Mouse (Mus musculus) MEL (cell line): Measurements from ENCODE around the gene Mta3. TPM values are rescaled to one million over a fixed set of nuclear protein-coding genes. Genes with fewer than 3 reads are reported as not detected.

Experiments used
- DNase-seq: peaks from one replicate; pipeline ENCODE4 v3.0.0; 2011; ENCODE audit warnings: low read depth, low spot score
- H3K27ac ChIP-seq: 2 replicates; pipeline ENCODE4 v1.5.1; 2012; ENCODE audit warnings: low read depth, mild to moderate bottlenecking, control low read depth, low read length, moderate library complexity; ENCODE audit not compliant: control insufficient read depth
- H3K27me3 ChIP-seq, 2 experiments: fragments of 150-350 bp in 1 of 2; sonication (generic) in 1 of 2; 2 replicates each; pipeline ENCODE4 v1.6.1; 2012; ENCODE audit warnings: low read length in 2 of 2, mild to moderate bottlenecking in 2 of 2, improper control_type of control experiment in 1 of 2, moderate library complexity in 1 of 2; ENCODE audit not compliant: insufficient read depth in 2 of 2, control insufficient read depth in 1 of 2
- H3K36me3 ChIP-seq, 2 experiments: 2 replicates each; pipeline ENCODE4 v1.6.1; 2012 to 2014; ENCODE audit warnings: low read length in 2 of 2, improper control_type of control experiment in 1 of 2, inconsistent platforms in 1 of 2, mild to moderate bottlenecking in 1 of 2; ENCODE audit not compliant: insufficient read depth in 2 of 2, control insufficient read depth in 1 of 2
- H3K4me1 ChIP-seq, 2 experiments: fragments of 150-350 bp in 1 of 2; sonication (generic) in 1 of 2; 2 replicates each; pipeline ENCODE4 v1.6.1; 2012; ENCODE audit warnings: low read length in 2 of 2, improper control_type of control experiment in 1 of 2, mild to moderate bottlenecking in 1 of 2; ENCODE audit not compliant: insufficient read depth in 2 of 2, control insufficient read depth in 1 of 2
- H3K4me3 ChIP-seq, 2 experiments: fragments of 150-350 bp in 1 of 2; sonication (generic) in 1 of 2; 2 replicates each; pipeline ENCODE4 v1.5.1; 2012; ENCODE audit warnings: low read depth in 2 of 2, low read length in 2 of 2, mild to moderate bottlenecking in 2 of 2, moderate library complexity in 2 of 2, control low read depth in 1 of 2, improper control_type of control experiment in 1 of 2; ENCODE audit not compliant: control insufficient read depth in 1 of 2, insufficient read depth in 1 of 2
- H3K79me2 ChIP-seq: 2 replicates; pipeline ENCODE4 v1.6.1; 2012; ENCODE audit warnings: mild to moderate bottlenecking, low read length, moderate library complexity; ENCODE audit not compliant: control insufficient read depth, poor library complexity, insufficient read depth
- H3K9ac ChIP-seq: 2 replicates; pipeline ENCODE4 v1.6.1; 2012; ENCODE audit warnings: low read depth, mild to moderate bottlenecking, control low read depth, low read length, moderate library complexity; ENCODE audit not compliant: control insufficient read depth, poor library complexity, severe bottlenecking
- H3K9me3 ChIP-seq: fragments of 150-350 bp; sonication (generic); replicated peaks from 2 replicates; pipeline ENCODE4 v1.6.1; 2012; ENCODE audit warnings: mild to moderate bottlenecking, low read length, improper control_type of control experiment, moderate library complexity; ENCODE audit not compliant: insufficient read depth
- BHLHE40 ChIP-seq: IDR thresholded peaks from 2 replicates; pipeline ENCODE4 v1.6.1; 2012; ENCODE audit warnings: low read depth, mild to moderate bottlenecking, inconsistent platforms, low read length, improper control_type of control experiment, borderline replicate concordance
- CHD2 ChIP-seq: IDR thresholded peaks from 2 replicates; pipeline ENCODE4 v1.6.1; 2011; ENCODE audit warnings: low read length, improper control_type of control experiment
- ELF1 ChIP-seq: IDR thresholded peaks from 2 replicates; pipeline ENCODE4 v1.6.1; 2014; ENCODE audit warnings: low read depth, mild to moderate bottlenecking, inconsistent platforms, low read length, improper control_type of control experiment, moderate library complexity
- EP300 ChIP-seq, 2 experiments: IDR thresholded peaks; 2 replicates each; pipeline ENCODE4 v1.6.1; 2011; ENCODE audit warnings: improper control_type of control experiment in 2 of 2, low read length in 2 of 2, low read depth in 1 of 2, mild to moderate bottlenecking in 1 of 2
- ETS1 ChIP-seq: IDR thresholded peaks from 2 replicates; pipeline ENCODE4 v1.6.1; 2012; ENCODE audit warnings: low read depth, mild to moderate bottlenecking, inconsistent platforms, low read length, improper control_type of control experiment, moderate library complexity
- GATA1 ChIP-seq: IDR thresholded peaks from 2 replicates; pipeline ENCODE4 v1.6.1; 2011; ENCODE audit warnings: low read depth, low read length, improper control_type of control experiment
- JUND ChIP-seq: IDR thresholded peaks from 2 replicates; pipeline ENCODE4 v1.6.1; 2011; ENCODE audit warnings: low read depth, mild to moderate bottlenecking, improper control_type of control experiment, low read length
- MAX ChIP-seq: IDR thresholded peaks from 2 replicates; pipeline ENCODE4 v1.6.1; 2011; ENCODE audit warnings: low read length, improper control_type of control experiment
- MYB ChIP-seq: IDR thresholded peaks from 2 replicates; pipeline ENCODE4 v1.6.1; 2011; ENCODE audit warnings: mild to moderate bottlenecking, low read depth, low read length, improper control_type of control experiment
- NRF1 ChIP-seq: IDR thresholded peaks from 2 replicates; pipeline ENCODE4 v1.6.1; 2014; ENCODE audit warnings: low read depth, mild to moderate bottlenecking, inconsistent platforms, low read length, improper control_type of control experiment, moderate library complexity; ENCODE audit not compliant: poor library complexity, insufficient read depth, severe bottlenecking
- POLR2AphosphoS5 ChIP-seq: IDR thresholded peaks from 2 replicates; pipeline ENCODE4 v1.6.1; 2012; ENCODE audit warnings: low read depth, borderline replicate concordance, mild to moderate bottlenecking, inconsistent platforms, low read length, moderate library complexity, mixed read lengths
- RAD21 ChIP-seq: IDR thresholded peaks from 2 replicates; pipeline ENCODE4 v1.6.1; 2011; ENCODE audit warnings: mild to moderate bottlenecking, low read depth, low read length, improper control_type of control experiment
- SMC3 ChIP-seq: IDR thresholded peaks from 2 replicates; pipeline ENCODE4 v1.6.1; 2011; ENCODE audit warnings: low read depth, low read length, improper control_type of control experiment
- TBP ChIP-seq: IDR thresholded peaks from 2 replicates; pipeline ENCODE4 v1.8.0; 2011; ENCODE audit warnings: low read depth, low read length, improper control_type of control experiment
- TCF12 ChIP-seq: IDR thresholded peaks from 2 replicates; pipeline ENCODE4 v1.6.1; 2014; ENCODE audit warnings: low read depth, mild to moderate bottlenecking, inconsistent platforms, low read length, improper control_type of control experiment, moderate library complexity
- USF2 ChIP-seq, 2 experiments: IDR thresholded peaks; 2 replicates each; pipeline ENCODE4 v1.6.1; 2011 to 2012; ENCODE audit warnings: improper control_type of control experiment in 2 of 2, low read length in 2 of 2, borderline replicate concordance in 1 of 2, inconsistent platforms in 1 of 2, low read depth in 1 of 2, mild to moderate bottlenecking in 1 of 2; ENCODE audit not compliant: insufficient read depth in 1 of 2
- ZKSCAN1 ChIP-seq: IDR thresholded peaks from 2 replicates; pipeline ENCODE4 v1.6.1; 2012; ENCODE audit warnings: low read depth, mild to moderate bottlenecking, inconsistent platforms, low read length, improper control_type of control experiment, moderate library complexity
- ZMIZ1 ChIP-seq: IDR thresholded peaks from 2 replicates; pipeline ENCODE4 v1.6.1; 2012; ENCODE audit warnings: low read depth, mild to moderate bottlenecking, inconsistent platforms, low read length, improper control_type of control experiment, moderate library complexity
- polyA plus RNA-seq, 2 experiments: library from polyadenylated mRNA; stranded (reverse) in 1 of 2; unstranded in 1 of 2; fragments of >175 nt in 1 of 2; fragments of >200 nt in 1 of 2; gene quantifications; 2 replicates each; pipeline versions ENCODE4 v1.2.1 to v1.2.4; 2012; ENCODE audit warnings: low replicate concordance in 2 of 2, low read depth in 1 of 2; ENCODE audit not compliant: insufficient read length in 2 of 2, insufficient read depth in 1 of 2, missing spikeins in 1 of 2
- total RNA-seq: library from RNA; depleted of rRNA; stranded (reverse); fragments of 300-350 nt; gene quantifications from 2 replicates; pipeline ENCODE4 v1.2.3, GENCODE M21; 2012

The Mta3 gene
- total and polyA plus RNA-seq, 3 experiments: 28.8 to 58.2 TPM; not detected in 1

- no peak for TF ChIP-seq BHLHE40
- TF ChIP-seq TCF12: peak; percentile 57; the same call in 1 of the 2 replicates
- TF ChIP-seq GATA1: no peak
- TF ChIP-seq RAD21: no peak
- no peak for TF ChIP-seq SMC3
- no peak for TF ChIP-seq ZKSCAN1
- no peak for TF ChIP-seq CHD2
- TF ChIP-seq TBP: peak; percentile 94
- peak; percentile 50; the same call in 1 of the 2 replicates for TF ChIP-seq ETS1
- no peak for TF ChIP-seq NRF1
- TF ChIP-seq EP300 (IDR thresholded peaks at IDR 0.05; ENCODE audit: low read depth in 1 of 2, low read length in 2 of 2): peak; percentile 20 to 71; a peak in 2 of 4 replicates
- TF ChIP-seq POLR2AphosphoS5: peak; percentile 84; the same call in 1 of the 2 replicates
- TF ChIP-seq USF2 (IDR thresholded peaks at IDR 0.05; ENCODE audit: borderline replicate concordance in 1 of 2, insufficient read depth in 1 of 2, low read depth in 1 of 2, low read length in 2 of 2): no peak
- TF ChIP-seq ZMIZ1: peak; percentile 98
- TF ChIP-seq ELF1: peak; percentile 55; the same call in 1 of the 2 replicates
- TF ChIP-seq JUND: no peak
- TF ChIP-seq MYB: no peak
Measured at GRCm38 (mm10) chr17:83809197-83809829, 103.3 kb downstream of the Mta3 start (continued).

- Histone ChIP-seq H3K27me3 (no peaks in the 10 kb centered on the region), H3K79me2 (no peaks in the 10 kb centered on the region; the same call in 1 of the 2 replicates), H3K9me3 (no peaks in the 10 kb centered on the region), H3K4me1 (peaks cover 11 to 30% of the 10 kb centered on the region in 2 experiments), H3K9ac (peak overlapping the region; percentile 72), H3K4me3 (peak overlapping the region; percentile 9 to 56), H3K27ac (peak overlapping the region; percentile 96), H3K36me3 (peaks cover 0 to 25% of the 10 kb centered on the region in 2 experiments; a peak in 2 of 4 replicates)
- DNase-seq: peak; percentile 76
- no peak for TF ChIP-seq MAX
- peak; percentile 36; the same call in 1 of the 2 replicates for TF ChIP-seq TBP
Measured at GRCm38 (mm10) chr17:83810285-83810684, 104.3 kb downstream of the Mta3 start.
